Mouse (Mus musculus) myocyte (in vitro differentiated cells): Measurements from ENCODE around the gene Mtln.

Experiments
- MYOG ChIP-seq, 3 experiments: IDR thresholded peaks; one replicate each; pipeline ENCODE4 v1.6.1; 2011; ENCODE audit warnings: control low read depth in 2 of 3, low read depth in 2 of 3, mild to moderate bottlenecking in 2 of 3; ENCODE audit not compliant: insufficient read length in 2 of 3, control insufficient read depth in 1 of 3, insufficient read depth in 1 of 3
- POLR2A ChIP-seq: IDR thresholded peaks from one replicate; pipeline ENCODE4 v1.6.1; 2011; ENCODE audit warnings: low read depth, mild to moderate bottlenecking, control low read depth, moderate library complexity; ENCODE audit not compliant: insufficient read length
- POLR2AphosphoS2 ChIP-seq: IDR thresholded peaks from one replicate; pipeline ENCODE4 v1.6.1; 2011; ENCODE audit warnings: low read depth, control low read depth; ENCODE audit not compliant: insufficient read length
- REST ChIP-seq: IDR thresholded peaks from one replicate; pipeline ENCODE4 v1.6.1; 2011; ENCODE audit warnings: mild to moderate bottlenecking, control low read depth, moderate library complexity; ENCODE audit not compliant: insufficient read depth, insufficient read length
- TCF12 ChIP-seq: IDR thresholded peaks from one replicate; pipeline ENCODE4 v1.6.1; 2011; ENCODE audit warnings: mild to moderate bottlenecking, control low read depth; ENCODE audit not compliant: poor library complexity, insufficient read depth, severe bottlenecking
- USF1 ChIP-seq: IDR thresholded peaks from one replicate; pipeline ENCODE4 v1.6.1; 2011; ENCODE audit warnings: low read depth, mild to moderate bottlenecking, control low read depth, moderate library complexity

- TF ChIP-seq TCF12, result no peak
- TF ChIP-seq POLR2A, result no peak
- TF ChIP-seq POLR2AphosphoS2, result no peak
- TF ChIP-seq USF1, result no peak
- TF ChIP-seq MYOG (IDR thresholded peaks at IDR 0.05; ENCODE audit: control insufficient read depth in 1 of 3, insufficient read depth in 1 of 3, insufficient read length in 2 of 3, low read depth in 2 of 3), result no peak
- TF ChIP-seq REST, result no peak
Measured at GRCm38 (mm10) chr2:127760014-127760413, 32.3 kb downstream of the Mtln start.
